Mouse (Mus musculus): Measurements from ENCODE around the gene Fbrsl1. TPM values are rescaled to one million over a fixed set of nuclear protein-coding genes. Genes with fewer than 3 reads are reported as not detected.

Gene Fbrsl1
- polyA plus RNA-seq, 1 experiment from 2014 or later = 12.7 TPM

DNA sequence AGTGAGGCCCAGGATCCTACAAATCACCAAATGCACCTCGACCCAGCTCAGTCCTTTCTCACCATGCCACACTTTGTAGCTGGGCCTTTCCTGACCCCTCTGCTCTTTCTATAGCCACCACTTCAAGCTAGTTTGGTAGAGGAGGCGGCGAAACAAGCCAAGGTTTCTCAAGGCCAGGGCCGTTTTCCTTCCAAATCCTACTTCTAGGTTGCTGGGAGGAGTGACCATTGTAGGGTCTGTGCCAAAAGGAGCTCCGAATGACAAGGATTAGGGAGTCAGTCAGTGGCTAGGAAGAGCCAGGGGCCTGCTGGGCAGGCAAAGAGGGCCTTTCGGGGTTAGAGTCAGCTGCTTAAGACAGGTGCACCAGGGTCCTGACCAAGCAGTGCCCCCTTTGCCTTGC lies 63.8 kb downstream of the Fbrsl1 start:
- ATAC-seq (ENCODE audit: borderline replicate concordance, extremely low read depth, low FRiP score, low TSS enrichment) = no peak
- peaks cover 8% of the 10 kb centered on the region; the same call in 1 of the 2 replicates for H3K27me3 ChIP-seq
- WGBS = 84% methylated on average over 6 of the region's 6 CpGs
- no peak overlapping the region for H3K27ac ChIP-seq
- H3K4me1 ChIP-seq = peaks cover 17% of the 10 kb centered on the region
- no peak overlapping the region for H3K9ac ChIP-seq
- no peak overlapping the region for H3K4me2 ChIP-seq
- no peaks in the 10 kb centered on the region for H3K36me3 ChIP-seq
- H3K4me3 ChIP-seq = no peak overlapping the region
- no peaks in the 10 kb centered on the region for H3K9me3 ChIP-seq

DNA sequence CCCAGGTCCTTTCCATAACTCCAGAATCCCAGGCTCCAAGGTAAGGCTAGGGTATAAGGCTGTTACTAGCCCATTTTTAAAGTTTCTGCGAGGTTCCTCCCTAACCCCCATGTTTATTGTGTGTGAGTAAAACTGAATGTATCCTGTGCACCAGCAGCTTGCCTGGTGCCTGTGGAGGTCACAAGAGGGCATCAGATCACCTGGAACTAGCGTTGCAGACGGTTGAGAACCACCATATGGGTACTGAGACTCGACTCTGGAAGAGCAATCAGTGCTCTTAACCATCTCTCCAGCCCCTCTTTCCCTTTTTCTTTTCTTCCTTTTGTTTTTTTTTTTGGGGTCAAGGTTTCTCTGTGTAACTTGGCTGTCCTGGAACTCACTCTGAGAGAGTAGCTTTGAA lies 68.5 kb downstream of the Fbrsl1 start:
- no peaks in the 10 kb centered on the region for H3K27me3 ChIP-seq
- no peaks in the 10 kb centered on the region for H3K9me3 ChIP-seq
- ATAC-seq (ENCODE audit: borderline replicate concordance, extremely low read depth, low FRiP score, low TSS enrichment) = no peak
- H3K4me2 ChIP-seq = no peak overlapping the region
- no peaks in the 10 kb centered on the region for H3K4me1 ChIP-seq
- H3K36me3 ChIP-seq = peaks cover 6% of the 10 kb centered on the region
- no peak overlapping the region for H3K27ac ChIP-seq
- H3K4me3 ChIP-seq = no peak overlapping the region
- WGBS = 82% methylated on average over 4 of the region's 4 CpGs
- H3K9ac ChIP-seq = no peak overlapping the region

DNA sequence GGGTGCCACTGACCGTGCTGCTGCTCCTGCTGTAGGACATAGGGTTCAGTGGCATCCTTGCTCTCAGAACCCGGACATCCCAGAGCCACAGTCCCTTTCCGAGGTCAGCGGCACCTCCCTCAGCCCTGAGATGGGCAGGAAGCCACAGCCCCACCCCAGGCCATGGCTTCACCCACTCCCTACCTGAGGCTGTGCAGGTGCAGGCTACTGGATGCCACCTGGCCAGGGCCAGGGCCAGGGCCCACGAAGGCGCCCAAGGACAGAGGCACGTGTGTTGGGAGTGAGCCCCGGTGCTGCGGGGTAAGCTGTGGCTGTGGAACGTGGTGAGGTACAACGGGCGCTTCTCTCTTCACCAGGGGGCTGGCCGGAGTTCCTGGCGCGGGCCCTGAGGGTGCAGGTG lies 69.2 kb downstream of the Fbrsl1 start:
- Histone ChIP-seq H3K27ac (no peak overlapping the region), H3K4me1 (no peaks in the 10 kb centered on the region), H3K4me2 (no peak overlapping the region), H3K27me3 (no peaks in the 10 kb centered on the region), H3K9me3 (no peaks in the 10 kb centered on the region), H3K4me3 (no peak overlapping the region), H3K9ac (no peak overlapping the region), H3K36me3 (peaks cover 6% of the 10 kb centered on the region)
- WGBS = 85% methylated on average over 15 of the region's 15 CpGs
- no peak for ATAC-seq (ENCODE audit: borderline replicate concordance, extremely low read depth, low FRiP score, low TSS enrichment)

DNA sequence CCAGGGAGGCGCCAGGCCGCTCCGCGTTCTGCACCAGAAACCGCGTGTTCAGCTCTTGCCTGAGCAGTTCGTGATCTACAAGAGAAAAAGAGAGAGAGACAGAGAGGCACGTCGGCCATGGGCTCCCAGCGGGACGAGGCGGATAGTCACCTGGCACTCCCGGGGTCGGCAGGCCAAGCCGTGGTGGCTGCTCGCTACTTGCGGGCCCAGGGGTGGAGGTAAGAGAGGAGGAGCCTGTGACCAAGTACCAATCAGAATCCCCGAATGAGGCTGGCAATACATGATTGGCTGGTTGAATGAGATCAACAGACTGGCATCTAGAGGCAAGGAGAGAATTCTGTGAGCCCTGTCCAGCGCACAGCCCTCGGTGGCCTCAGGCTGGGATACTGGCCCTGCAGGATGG lies 70.1 kb downstream of the Fbrsl1 start:
- ATAC-seq (ENCODE audit: borderline replicate concordance, extremely low read depth, low FRiP score, low TSS enrichment) = no peak; the same call in 1 of the 2 replicates

GRCm38 (mm10) chr5:110376802-110377433 lies 71.4 kb downstream of the Fbrsl1 start:
- Histone ChIP-seq H3K9me3 (no peaks in the 10 kb centered on the region), H3K27ac (no peak overlapping the region), H3K4me3 (no peak overlapping the region), H3K4me2 (no peak overlapping the region), H3K36me3 (peaks cover 6% of the 10 kb centered on the region), H3K9ac (no peak overlapping the region), H3K27me3 (no peaks in the 10 kb centered on the region), H3K4me1 (no peaks in the 10 kb centered on the region)
- WGBS = 47% methylated on average over 8 of the region's 8 CpGs
- ATAC-seq (ENCODE audit: borderline replicate concordance, extremely low read depth, low FRiP score, low TSS enrichment) = no peak; the same call in 1 of the 2 replicates

More for the DNA sequence above, 70.1 kb downstream of the Fbrsl1 start:
- Histone ChIP-seq H3K27ac (no peak overlapping the region), H3K4me1 (no peaks in the 10 kb centered on the region), H3K4me3 (no peak overlapping the region), H3K36me3 (peaks cover 6% of the 10 kb centered on the region), H3K4me2 (no peak overlapping the region), H3K9me3 (no peaks in the 10 kb centered on the region), H3K27me3 (no peaks in the 10 kb centered on the region), H3K9ac (no peak overlapping the region)
- WGBS = 42% methylated on average over 20 of the region's 20 CpGs

GRCm38 (mm10) chr5:110363822-110364545 lies 84.3 kb downstream of the Fbrsl1 start:
- Histone ChIP-seq H3K9me3 (no peaks in the 10 kb centered on the region), H3K4me2 (peak overlapping the region; percentile 94), H3K9ac (0 out of 2 replicates have a peak overlapping the region, but pooled peaks have one; percentile 57), H3K4me3 (peak overlapping the region; percentile 54), H3K36me3 (peaks cover 3% of the 10 kb centered on the region; the same call in 1 of the 2 replicates), H3K4me1 (peaks cover 4% of the 10 kb centered on the region; the same call in 1 of the 2 replicates), H3K27me3 (no peaks in the 10 kb centered on the region), H3K27ac (peak overlapping the region; percentile 29; the same call in 1 of the 2 replicates)
- ATAC-seq (ENCODE audit: borderline replicate concordance, extremely low read depth, low FRiP score, low TSS enrichment) = no peak
- WGBS = 38% methylated on average over 11 of the region's 11 CpGs

DNA sequence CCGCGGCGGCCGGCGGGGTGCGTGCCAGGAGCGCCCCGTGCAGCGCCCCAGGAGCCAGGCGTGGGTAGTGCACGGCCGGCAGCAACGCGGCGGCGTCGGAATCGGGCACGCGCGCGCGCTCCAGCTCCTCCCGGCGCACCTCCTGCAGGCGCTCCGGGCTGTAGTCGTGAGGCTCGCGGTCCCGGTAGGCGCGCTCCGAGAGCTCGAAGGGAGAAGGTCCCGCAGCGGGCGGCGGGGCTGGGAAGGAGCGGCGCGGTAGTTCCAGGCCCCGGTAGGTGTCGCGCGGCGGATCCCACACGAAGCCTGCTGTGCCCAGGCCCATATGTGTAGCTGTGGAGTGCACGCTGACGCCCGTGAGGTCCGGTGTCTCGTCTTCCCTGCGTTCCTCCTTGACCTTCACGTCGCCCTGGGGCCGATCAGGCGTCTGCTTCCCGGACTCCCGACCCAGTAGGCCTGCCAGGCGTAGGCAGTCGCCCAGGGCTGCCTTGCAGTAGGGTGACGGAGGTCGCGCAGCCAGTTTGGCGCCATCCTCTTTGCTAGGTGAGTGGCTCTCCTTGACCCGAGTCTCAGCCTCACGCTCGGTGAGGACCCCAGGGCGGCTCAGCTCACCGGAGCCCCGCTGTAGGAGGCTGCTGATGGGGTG lies 85.0 kb downstream of the Fbrsl1 start:
- ATAC-seq (ENCODE audit: borderline replicate concordance, extremely low read depth, low FRiP score, low TSS enrichment) = peak; percentile 79
- WGBS = 3% methylated on average over 66 of the region's 72 CpGs
- H3K36me3 ChIP-seq = peaks cover 3% of the 10 kb centered on the region; the same call in 1 of the 2 replicates
- peak overlapping the region; percentile 29; the same call in 1 of the 2 replicates for H3K27ac ChIP-seq
- no peaks in the 10 kb centered on the region for H3K9me3 ChIP-seq
- H3K4me1 ChIP-seq = peaks cover 4% of the 10 kb centered on the region; the same call in 1 of the 2 replicates
- peak overlapping the region; percentile 94 for H3K4me2 ChIP-seq
- peak overlapping the region; percentile 57 for H3K9ac ChIP-seq
- H3K27me3 ChIP-seq = no peaks in the 10 kb centered on the region
- H3K4me3 ChIP-seq = peak overlapping the region; percentile 54

DNA sequence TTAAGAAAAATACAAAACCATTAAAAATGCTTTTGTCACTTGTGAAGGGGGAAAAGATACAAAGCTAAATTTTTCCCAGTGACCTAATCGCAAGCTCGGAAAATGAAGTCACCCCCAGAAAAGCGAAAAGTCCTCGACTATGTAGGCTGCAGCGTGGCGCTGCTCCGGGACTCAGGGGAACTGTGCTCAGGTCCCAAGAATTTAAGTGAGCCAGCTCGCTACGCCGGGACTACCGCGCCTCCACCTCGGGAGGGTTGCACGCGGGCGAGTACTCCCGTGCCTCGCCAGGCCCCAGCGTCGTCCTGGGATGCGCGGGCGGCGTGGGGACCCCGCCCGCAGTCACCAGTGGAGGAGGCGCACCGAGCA lies 85.5 kb downstream of the Fbrsl1 start:
- peaks cover 4% of the 10 kb centered on the region; the same call in 1 of the 2 replicates for H3K4me1 ChIP-seq
- no peaks in the 10 kb centered on the region for H3K9me3 ChIP-seq
- under 1% methylated on average over 28 of the region's 28 CpGs for WGBS
- no peak overlapping the region for H3K27ac ChIP-seq
- H3K36me3 ChIP-seq = peaks cover 3% of the 10 kb centered on the region; the same call in 1 of the 2 replicates
- peak overlapping the region; percentile 57 for H3K9ac ChIP-seq
- ATAC-seq (ENCODE audit: borderline replicate concordance, extremely low read depth, low FRiP score, low TSS enrichment) = no peak
- H3K27me3 ChIP-seq = no peaks in the 10 kb centered on the region
- peak overlapping the region; percentile 94 for H3K4me2 ChIP-seq
- peak overlapping the region; percentile 54 for H3K4me3 ChIP-seq

DNA sequence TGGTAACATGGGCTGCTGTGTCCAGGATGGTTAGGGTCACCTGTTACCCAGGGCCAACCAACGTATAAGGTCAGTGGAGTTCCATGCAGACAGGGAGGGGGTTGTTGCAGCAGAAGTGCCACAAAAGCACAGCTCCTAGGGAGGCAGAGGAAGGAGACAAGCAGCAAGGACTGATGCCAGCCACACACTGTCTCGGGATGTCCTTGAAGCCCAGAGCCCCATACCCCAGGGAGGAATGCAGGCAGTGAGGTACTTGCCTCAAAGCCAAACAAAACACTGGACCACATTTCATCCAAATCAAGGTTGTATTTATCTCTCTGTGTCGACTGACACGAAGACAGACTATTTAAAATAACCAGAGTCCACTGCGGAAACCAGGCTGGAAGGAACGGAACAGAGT lies 86.8 kb downstream of the Fbrsl1 start:
- ATAC-seq (ENCODE audit: borderline replicate concordance, extremely low read depth, low FRiP score, low TSS enrichment) = no peak
- peaks cover 4% of the 10 kb centered on the region; the same call in 1 of the 2 replicates for H3K4me1 ChIP-seq
- no peak overlapping the region for H3K9ac ChIP-seq
- H3K9me3 ChIP-seq = no peaks in the 10 kb centered on the region
- H3K27ac ChIP-seq = no peak overlapping the region
- H3K4me3 ChIP-seq = no peak overlapping the region
- no peaks in the 10 kb centered on the region for H3K27me3 ChIP-seq
- no peaks in the 10 kb centered on the region for H3K36me3 ChIP-seq
- no peak overlapping the region for H3K4me2 ChIP-seq
- 73% methylated on average over 6 of the region's 6 CpGs for WGBS

DNA sequence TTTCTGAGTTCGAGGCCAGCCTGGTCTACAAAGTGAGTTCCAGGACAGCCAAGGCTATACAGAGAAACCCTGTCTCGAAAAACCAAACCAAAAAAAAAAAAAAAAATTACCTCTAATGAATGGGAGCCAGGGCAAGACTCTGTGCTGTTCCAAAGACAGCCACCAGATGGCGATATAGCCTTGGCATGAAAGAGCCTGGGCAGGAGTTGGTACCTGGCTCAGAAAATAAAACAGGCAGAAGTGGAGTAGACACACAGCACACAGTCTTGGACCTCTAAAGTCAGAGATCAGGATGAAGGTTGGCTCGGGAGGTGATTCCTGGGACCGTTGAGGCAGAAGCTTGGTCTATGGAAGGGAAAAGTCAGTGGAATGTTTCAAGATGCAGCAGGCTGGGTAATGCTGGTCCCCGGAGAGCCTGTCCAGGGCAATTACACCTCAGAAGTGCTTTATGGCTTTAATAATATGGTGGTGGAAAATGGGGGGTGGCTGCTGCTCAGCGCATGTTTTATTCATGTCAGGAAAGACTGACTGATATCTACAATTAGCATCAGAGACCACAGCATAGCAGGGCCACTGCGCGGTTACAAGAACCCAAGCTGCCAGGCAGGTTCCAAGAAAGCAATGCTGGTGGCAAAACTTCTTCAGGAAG lies 90.6 kb downstream of the Fbrsl1 start:
- H3K27ac ChIP-seq = no peak overlapping the region
- no peak overlapping the region for H3K4me2 ChIP-seq
- no peak for ATAC-seq (ENCODE audit: borderline replicate concordance, extremely low read depth, low FRiP score, low TSS enrichment)
- no peaks in the 10 kb centered on the region for H3K27me3 ChIP-seq
- no peaks in the 10 kb centered on the region for H3K9me3 ChIP-seq
- no peaks in the 10 kb centered on the region for H3K36me3 ChIP-seq
- 39% methylated on average over 9 of the region's 9 CpGs for WGBS
- no peak overlapping the region for H3K4me3 ChIP-seq
- H3K9ac ChIP-seq = no peak overlapping the region
- 0 out of 2 replicates have a peak, but pooled peaks cover 3% of the 10 kb centered on the region for H3K4me1 ChIP-seq

GRCm38 (mm10) chr5:110354716-110355115 lies 93.6 kb downstream of the Fbrsl1 start:
- no peak for ATAC-seq (ENCODE audit: borderline replicate concordance, extremely low read depth, low FRiP score, low TSS enrichment)
- no peak overlapping the region for H3K4me2 ChIP-seq
- 11% methylated on average over 7 of the region's 7 CpGs for WGBS

More at GRCm38 (mm10) chr5:110354716-110355115, 93.6 kb downstream of the Fbrsl1 start:
- no peak overlapping the region for H3K27ac ChIP-seq
- H3K9ac ChIP-seq = no peak overlapping the region
- 0 out of 2 replicates have a peak, but pooled peaks cover 3% of the 10 kb centered on the region for H3K4me1 ChIP-seq
- no peak overlapping the region for H3K4me3 ChIP-seq
- H3K36me3 ChIP-seq = no peaks in the 10 kb centered on the region
- no peaks in the 10 kb centered on the region for H3K9me3 ChIP-seq
- no peaks in the 10 kb centered on the region for H3K27me3 ChIP-seq

Data from lung, embryonic 15.5 days (tissue).